Mouse (Mus musculus) midbrain, postnatal 0 days (tissue): ENCODE measurements at regions not wholly inside any gene's neighbourhood (a gene's known extent, or its start where the extent isn't known, plus 50 kb on each side); places are given as distances from the start of the nearest gene placed in this dataset.

Experiments used
- ATAC-seq: fragments of 200-750 bp; cut with Nextera tagmentation; 2 replicates; pipeline ENCODE4 v1.8.0; 2017; ENCODE audit warnings: moderate number of reproducible peaks, mild to moderate bottlenecking, moderate TSS enrichment, moderate library complexity; ENCODE audit not compliant: low FRiP score
- DNase-seq: peaks from one replicate; pipeline ENCODE4 v3.0.0-alpha.2; 2015; ENCODE audit warnings: low spot score
- H3K27ac ChIP-seq: fragments of 300-500 bp; sonication (generic); 2 replicates; pipeline ENCODE4 v1.5.1; 2014; ENCODE audit warnings: low read depth, mild to moderate bottlenecking, low read length, mixed read lengths
- H3K27me3 ChIP-seq: fragments of 300-500 bp; sonication (generic); 2 replicates; pipeline ENCODE4 v1.6.1; 2014; ENCODE audit warnings: low read length, control low read depth, mixed read lengths; ENCODE audit not compliant: insufficient read depth
- H3K36me3 ChIP-seq: fragments of 300-500 bp; sonication (generic); 2 replicates; pipeline ENCODE4 v1.6.1; 2014; ENCODE audit warnings: low read length, control low read depth, mixed read lengths; ENCODE audit not compliant: insufficient read depth
- H3K4me1 ChIP-seq: fragments of 300-500 bp; sonication (generic); 2 replicates; pipeline ENCODE4 v1.6.1; 2014; ENCODE audit warnings: mild to moderate bottlenecking, control low read depth, antibody characterized with exemption, low read length, mixed read lengths; ENCODE audit not compliant: insufficient read depth
- H3K4me2 ChIP-seq: fragments of 300-500 bp; sonication (generic); 2 replicates; pipeline ENCODE4 v1.6.1; 2014; ENCODE audit warnings: low read depth, mild to moderate bottlenecking, low read length, mixed read lengths; ENCODE audit not compliant: poor library complexity, severe bottlenecking
- H3K4me3 ChIP-seq: fragments of 300-500 bp; sonication (generic); 2 replicates; pipeline ENCODE4 v1.5.1; 2014; ENCODE audit warnings: low read depth, mild to moderate bottlenecking, low read length, moderate library complexity
- H3K9ac ChIP-seq: fragments of 300-500 bp; sonication (generic); replicated peaks from 2 replicates; pipeline ENCODE4 v1.6.1; 2014; ENCODE audit warnings: mild to moderate bottlenecking, low read length, moderate library complexity, mixed read lengths; ENCODE audit not compliant: poor library complexity, severe bottlenecking
- H3K9me3 ChIP-seq: fragments of 300-500 bp; sonication (generic); 2 replicates; pipeline ENCODE4 v1.6.1; 2016; ENCODE audit warnings: low read length, control low read depth
- CTCF ChIP-seq: IDR thresholded peaks from 2 replicates; pipeline ENCODE4 v1.5.1; 2016; ENCODE audit warnings: antibody characterized with exemption, mild to moderate bottlenecking
- WGBS: fragments of 180-500 bp; shearing (Covaris S2); extraction: QIAGEN DNeasy Blood & Tissue Kit; methylation state at CpG from one replicate; pipeline ENCODE4 v1.1.7; 2014; 5-methylcytosine and 5-hydroxymethylcytosine counted together

- DNase-seq, result peak; percentile 63
- WGBS, result 80% methylated on average over 2 of the region's 2 CpGs
Observed at GRCm38 (mm10) chr1:49082555-49082954, 1817.9 kb upstream of the Tmeff2 start.

GRCm38 (mm10) chr1:49099573-49099972 is 1800.9 kb upstream of the Tmeff2 start:
- H3K4me3 ChIP-seq, result no peak overlapping the region
- no peak overlapping the region for H3K27ac ChIP-seq
- H3K9ac ChIP-seq, result no peak overlapping the region
- WGBS, result 54% methylated on average over 2 of the region's 2 CpGs
- H3K36me3 ChIP-seq, result no peaks in the 10 kb centered on the region
- ATAC-seq, result no peak
- H3K4me2 ChIP-seq, result no peak overlapping the region
- peak; percentile 25 for DNase-seq
- TF ChIP-seq CTCF, result no peak
- H3K9me3 ChIP-seq, result no peaks in the 10 kb centered on the region
- H3K27me3 ChIP-seq, result no peaks in the 10 kb centered on the region
- H3K4me1 ChIP-seq, result no peaks in the 10 kb centered on the region

More at GRCm38 (mm10) chr1:49082555-49082954, 1817.9 kb upstream of the Tmeff2 start:
- Histone ChIP-seq H3K9me3 (no peaks in the 10 kb centered on the region), H3K36me3 (no peaks in the 10 kb centered on the region), H3K27ac (no peak overlapping the region), H3K4me1 (no peaks in the 10 kb centered on the region), H3K4me3 (no peak overlapping the region), H3K27me3 (no peaks in the 10 kb centered on the region), H3K9ac (no peak overlapping the region), H3K4me2 (no peak overlapping the region)
- no peak for TF ChIP-seq CTCF
- ATAC-seq, result no peak

GRCm38 (mm10) chr1:49109090-49109489 is 1791.4 kb upstream of the Tmeff2 start:
- Histone ChIP-seq H3K4me2 (no peak overlapping the region), H3K4me3 (no peak overlapping the region), H3K4me1 (no peaks in the 10 kb centered on the region), H3K9ac (no peak overlapping the region), H3K27ac (no peak overlapping the region), H3K9me3 (no peaks in the 10 kb centered on the region), H3K36me3 (no peaks in the 10 kb centered on the region), H3K27me3 (no peaks in the 10 kb centered on the region)
- DNase-seq (peak; percentile 9), ATAC-seq (no peak; the same call in 1 of the 2 replicates)
- TF ChIP-seq CTCF, result no peak
- WGBS, result 38% methylated on average over 2 of the region's 2 CpGs

GRCm38 (mm10) chr1:49109511-49109910 is 1790.9 kb upstream of the Tmeff2 start:
- H3K36me3 ChIP-seq, result no peaks in the 10 kb centered on the region
- H3K9ac ChIP-seq, result no peak overlapping the region
- no peaks in the 10 kb centered on the region for H3K9me3 ChIP-seq
- H3K27ac ChIP-seq, result no peak overlapping the region
- ATAC-seq, result no peak
- H3K4me3 ChIP-seq, result no peak overlapping the region
- DNase-seq, result no peak
- no peak overlapping the region for H3K4me2 ChIP-seq
- WGBS, result 88% methylated on average over 1 of the region's 1 CpGs
- H3K27me3 ChIP-seq, result no peaks in the 10 kb centered on the region
- no peaks in the 10 kb centered on the region for H3K4me1 ChIP-seq
- no peak for TF ChIP-seq CTCF
